Comparison of ENCODE assay signal across 8 mouse cellular contexts in genomic region chr8:88369221-88369620, GRCm38 (mm10). TPM values are rescaled to one million over a fixed set of nuclear protein-coding genes. Genes with fewer than 3 reads are reported as not detected.
DNase-seq lines count a peak whose midpoint lies in the region; ATAC-seq lines count a peak whose summit lies in the region.

No protein-coding gene starts in this region.

- H3K4me2 ChIP-seq in midbrain, embryonic 13.5 days (replicated peaks), result no peak overlapping the region

- 18% methylated on average over 6 of the region's 6 CpGs for WGBS in midbrain, embryonic 13.5 days

- no peak overlapping the region for H3K9ac ChIP-seq in midbrain, embryonic 13.5 days (replicated peaks)

- H3K4me1 ChIP-seq in midbrain, embryonic 13.5 days (replicated peaks), result 0 out of 2 replicates have a peak, but pooled peaks cover 4% of the 10 kb centered on the region

- H3K9me3 ChIP-seq in midbrain, embryonic 13.5 days, result no peaks in the 10 kb centered on the region

- no peaks in the 10 kb centered on the region for H3K36me3 ChIP-seq in midbrain, embryonic 13.5 days

- H3K4me3 ChIP-seq in midbrain, embryonic 13.5 days (replicated peaks), result no peak overlapping the region

- peaks cover 3% of the 10 kb centered on the region; the same call in 1 of the 2 replicates for H3K27me3 ChIP-seq in midbrain, embryonic 13.5 days

- no peak overlapping the region for H3K27ac ChIP-seq in midbrain, embryonic 13.5 days

- ATAC-seq in midbrain, embryonic 13.5 days, result peak; percentile 68; the same call in 1 of the 2 replicates

- DNase-seq in adrenal gland, adult (ENCODE audit: inconsistent age in 2 of 2, low spot score in 1 of 2), result peak; percentile 48 to 71
- no peak for DNase-seq in adrenal gland, postnatal 4 days (ENCODE audit: low spot score in 2 of 2)
- peak; percentile 29 for DNase-seq in urinary bladder, postnatal 14 days (ENCODE audit: low spot score)
- DNase-seq in urinary bladder, postnatal 25 days (ENCODE audit: low spot score), result no peak
- DNase-seq in kidney, postnatal 36 days, result peak; percentile 56 to 79
- DNase-seq in layer of hippocampus, postnatal 14 days (ENCODE audit: low spot score in 2 of 2), result no peak
- no peak for DNase-seq in spleen, adult 12 weeks (ENCODE audit: low spot score)

RNA-seq across cellular contexts. Expression of gene Brd7, which starts 7.2 kb away (rescaled TPM):
- 10 to 100 TPM; 82.9 to 93.5 TPM for total RNA-seq in adrenal gland, postnatal 4 days (2021)
- polyA plus RNA-seq in midbrain, embryonic 13.5 days (2015; fragmentation: Nextera tagmentation; extraction: Ambion mirVana), result 72.0 and 79.9 TPM in 2 replicates
- 10 to 100 TPM; 63.9 to 66.8 TPM for total RNA-seq in layer of hippocampus, postnatal 14 days (2021)

Comparison
In these comparisons a context has a peak if more than half of its experiments do, and no peak if none do; other contexts are left out.
1. DNase-seq: peak in adrenal gland, adult (2 of 2), urinary bladder, postnatal 14 days (single experiment) and kidney, postnatal 36 days (2 of 2); none in adrenal gland, postnatal 4 days (0 of 2), urinary bladder, postnatal 25 days (single experiment), layer of hippocampus, postnatal 14 days (0 of 2) and spleen, adult 12 weeks (single experiment).